Mouse (Mus musculus) intestine, embryonic 16.5 days (tissue): ENCODE data around the gene E330009J07Rik. TPM values are rescaled to one million over a fixed set of nuclear protein-coding genes. Genes with fewer than 3 reads are reported as not detected.

Source experiments
- ATAC-seq: fragments of 200-750 bp; cut with Nextera tagmentation; 2 replicates; pipeline ENCODE4 v1.8.0; 2017; ENCODE audit warnings: moderate TSS enrichment, moderate library complexity
- H3K27ac ChIP-seq: fragments of 300-500 bp; sonication (generic); 2 replicates; pipeline ENCODE4 v1.5.1; 2014; ENCODE audit warnings: mild to moderate bottlenecking, low read length
- H3K27me3 ChIP-seq: fragments of 300-500 bp; sonication (generic); replicated peaks from 2 replicates; pipeline ENCODE4 v1.6.1; 2014; ENCODE audit warnings: low read length, control low read depth, mixed read lengths; ENCODE audit not compliant: control insufficient read depth, insufficient read depth
- H3K36me3 ChIP-seq: fragments of 300-500 bp; sonication (generic); 2 replicates; pipeline ENCODE4 v1.6.1; 2014; ENCODE audit warnings: low read length, control low read depth; ENCODE audit not compliant: control insufficient read depth, insufficient read depth
- H3K4me1 ChIP-seq: fragments of 300-500 bp; sonication (generic); 2 replicates; pipeline ENCODE4 v1.6.1; 2014; ENCODE audit warnings: low read length, control low read depth, mixed read lengths; ENCODE audit not compliant: control insufficient read depth, insufficient read depth
- H3K4me2 ChIP-seq: fragments of 300-500 bp; sonication (generic); 2 replicates; pipeline ENCODE4 v1.6.1; 2014; ENCODE audit warnings: low read depth, low read length, control low read depth
- H3K4me3 ChIP-seq: fragments of 300-500 bp; sonication (generic); 2 replicates; pipeline ENCODE4 v1.5.1; 2014; ENCODE audit warnings: mild to moderate bottlenecking, low read length
- H3K9ac ChIP-seq: fragments of 300-500 bp; sonication (generic); 2 replicates; pipeline ENCODE4 v1.6.1; 2014; ENCODE audit warnings: low read depth, low read length
- H3K9me3 ChIP-seq: fragments of 300-500 bp; sonication (generic); 2 replicates; pipeline ENCODE4 v1.6.1; 2016; ENCODE audit warnings: low read length, control low read depth; ENCODE audit not compliant: control insufficient read depth
- WGBS: fragments of 180-500 bp; shearing (Covaris S2); extraction: QIAGEN DNeasy Blood & Tissue Kit; methylation state at CpG from one replicate; pipeline ENCODE4 v1.1.7; 2014; 5-methylcytosine and 5-hydroxymethylcytosine counted together
- polyA plus RNA-seq: library from polyadenylated mRNA; unstranded; fragments of >200 nt; fragmentation: Nextera tagmentation; extraction: Ambion mirVana; gene quantifications from 2 replicates; pipeline ENCODE4 v1.2.1, GENCODE M21; 2015

Gene E330009J07Rik
- polyA plus RNA-seq, 1 experiment from 2014 or later: 6.0 TPM

- H3K9ac ChIP-seq: no peak overlapping the region
These were observed 4.1 kb downstream of the E330009J07Rik start for GRCm38 (mm10) chr6:40431812-40432211.

GRCm38 (mm10) chr6:40431356-40431755, 4.6 kb downstream of the E330009J07Rik start:
- H3K4me1 ChIP-seq: peaks cover 17% of the 10 kb centered on the region
- H3K9me3 ChIP-seq: no peaks in the 10 kb centered on the region
- H3K27ac ChIP-seq: peak overlapping the region; percentile 66; the same call in 1 of the 2 replicates
- H3K4me2 ChIP-seq: peak overlapping the region; percentile 24; the same call in 1 of the 2 replicates
- no peaks in the 10 kb centered on the region for H3K36me3 ChIP-seq
- H3K4me3 ChIP-seq: no peak overlapping the region
- no peaks in the 10 kb centered on the region for H3K27me3 ChIP-seq
- H3K9ac ChIP-seq: no peak overlapping the region; the same call in 1 of the 2 replicates
- ATAC-seq: peak; percentile 86
- 44% methylated on average over 4 of the region's 4 CpGs for WGBS

More at GRCm38 (mm10) chr6:40431812-40432211, 4.1 kb downstream of the E330009J07Rik start:
- Histone ChIP-seq H3K27me3 (no peaks in the 10 kb centered on the region), H3K4me1 (peaks cover 17% of the 10 kb centered on the region), H3K9me3 (no peaks in the 10 kb centered on the region), H3K27ac (no peak overlapping the region), H3K36me3 (no peaks in the 10 kb centered on the region), H3K4me3 (no peak overlapping the region), H3K4me2 (no peak overlapping the region)
- ATAC-seq: no peak; the same call in 1 of the 2 replicates

GRCm38 (mm10) chr6:40430878-40431277, 5.1 kb downstream of the E330009J07Rik start:
- ATAC-seq: no peak
- Histone ChIP-seq H3K27ac (peak overlapping the region; percentile 66; the same call in 1 of the 2 replicates), H3K4me1 (peaks cover 17% of the 10 kb centered on the region), H3K27me3 (no peaks in the 10 kb centered on the region), H3K4me3 (no peak overlapping the region), H3K36me3 (no peaks in the 10 kb centered on the region), H3K9ac (no peak overlapping the region; the same call in 1 of the 2 replicates), H3K9me3 (no peaks in the 10 kb centered on the region), H3K4me2 (peak overlapping the region; percentile 24; the same call in 1 of the 2 replicates)
- WGBS: 66% methylated on average over 3 of the region's 3 CpGs

- Histone ChIP-seq H3K4me1 (peaks cover 17% of the 10 kb centered on the region), H3K27me3 (no peaks in the 10 kb centered on the region), H3K27ac (no peak overlapping the region), H3K4me3 (no peak overlapping the region), H3K4me2 (no peak overlapping the region), H3K9me3 (no peaks in the 10 kb centered on the region), H3K9ac (no peak overlapping the region), H3K36me3 (no peaks in the 10 kb centered on the region)
- ATAC-seq: no peak
- WGBS: 84% methylated on average over 3 of the region's 3 CpGs
These were observed 5.7 kb downstream of the E330009J07Rik start for GRCm38 (mm10) chr6:40430251-40430650.

GRCm38 (mm10) chr6:40429521-40429931, 6.4 kb downstream of the E330009J07Rik start:
- Histone ChIP-seq H3K27me3 (no peaks in the 10 kb centered on the region), H3K27ac (no peak overlapping the region), H3K36me3 (no peaks in the 10 kb centered on the region), H3K9me3 (no peaks in the 10 kb centered on the region), H3K4me1 (peaks cover 12% of the 10 kb centered on the region), H3K4me2 (no peak overlapping the region), H3K9ac (no peak overlapping the region), H3K4me3 (no peak overlapping the region)
- ATAC-seq: peak; percentile 14; the same call in 1 of the 2 replicates
- 60% methylated on average over 4 of the region's 4 CpGs for WGBS

GRCm38 (mm10) chr6:40428696-40429095, 7.2 kb downstream of the E330009J07Rik start:
- Histone ChIP-seq H3K9ac (no peak overlapping the region), H3K4me3 (no peak overlapping the region), H3K4me2 (no peak overlapping the region), H3K9me3 (no peaks in the 10 kb centered on the region), H3K4me1 (peaks cover 12% of the 10 kb centered on the region), H3K27ac (no peak overlapping the region), H3K36me3 (no peaks in the 10 kb centered on the region), H3K27me3 (no peaks in the 10 kb centered on the region)
- WGBS: 65% methylated on average over 3 of the region's 3 CpGs
- ATAC-seq: no peak

- peaks cover 12% of the 10 kb centered on the region for H3K4me1 ChIP-seq
- no peak overlapping the region for H3K4me2 ChIP-seq
- no peaks in the 10 kb centered on the region for H3K36me3 ChIP-seq
- H3K9ac ChIP-seq: no peak overlapping the region
- no peaks in the 10 kb centered on the region for H3K27me3 ChIP-seq
- H3K27ac ChIP-seq: no peak overlapping the region
- no peak overlapping the region for H3K4me3 ChIP-seq
- no peak for ATAC-seq
- no peaks in the 10 kb centered on the region for H3K9me3 ChIP-seq
- WGBS: 77% methylated on average over 7 of the region's 7 CpGs
These were observed 8.5 kb downstream of the E330009J07Rik start for GRCm38 (mm10) chr6:40427441-40427840.

GRCm38 (mm10) chr6:40423774-40424173, 12.2 kb downstream of the E330009J07Rik start:
- Histone ChIP-seq H3K9me3 (no peaks in the 10 kb centered on the region), H3K4me3 (no peak overlapping the region), H3K36me3 (no peaks in the 10 kb centered on the region), H3K9ac (no peak overlapping the region), H3K4me1 (no peaks in the 10 kb centered on the region), H3K27ac (no peak overlapping the region), H3K27me3 (no peaks in the 10 kb centered on the region), H3K4me2 (no peak overlapping the region)
- no peak for ATAC-seq
- 78% methylated on average over 1 of the region's 1 CpGs for WGBS

- Histone ChIP-seq H3K27ac (no peak overlapping the region), H3K4me3 (no peak overlapping the region), H3K9ac (no peak overlapping the region), H3K4me1 (no peaks in the 10 kb centered on the region), H3K9me3 (no peaks in the 10 kb centered on the region), H3K4me2 (no peak overlapping the region), H3K27me3 (no peaks in the 10 kb centered on the region), H3K36me3 (no peaks in the 10 kb centered on the region)
- WGBS: 86% methylated on average over 1 of the region's 1 CpGs
- ATAC-seq: no peak
These were observed 12.9 kb downstream of the E330009J07Rik start for GRCm38 (mm10) chr6:40423013-40423412.

- Histone ChIP-seq H3K27ac (no peak overlapping the region), H3K4me3 (no peak overlapping the region), H3K9me3 (no peaks in the 10 kb centered on the region), H3K36me3 (no peaks in the 10 kb centered on the region), H3K4me1 (no peaks in the 10 kb centered on the region), H3K9ac (no peak overlapping the region), H3K27me3 (no peaks in the 10 kb centered on the region), H3K4me2 (no peak overlapping the region)
- WGBS: 94% methylated on average over 6 of the region's 6 CpGs
- no peak for ATAC-seq
These were observed 14.8 kb downstream of the E330009J07Rik start for GRCm38 (mm10) chr6:40421099-40421498.
